Mouse (Mus musculus): ENCODE results near the gene Socs3.

DNA sequence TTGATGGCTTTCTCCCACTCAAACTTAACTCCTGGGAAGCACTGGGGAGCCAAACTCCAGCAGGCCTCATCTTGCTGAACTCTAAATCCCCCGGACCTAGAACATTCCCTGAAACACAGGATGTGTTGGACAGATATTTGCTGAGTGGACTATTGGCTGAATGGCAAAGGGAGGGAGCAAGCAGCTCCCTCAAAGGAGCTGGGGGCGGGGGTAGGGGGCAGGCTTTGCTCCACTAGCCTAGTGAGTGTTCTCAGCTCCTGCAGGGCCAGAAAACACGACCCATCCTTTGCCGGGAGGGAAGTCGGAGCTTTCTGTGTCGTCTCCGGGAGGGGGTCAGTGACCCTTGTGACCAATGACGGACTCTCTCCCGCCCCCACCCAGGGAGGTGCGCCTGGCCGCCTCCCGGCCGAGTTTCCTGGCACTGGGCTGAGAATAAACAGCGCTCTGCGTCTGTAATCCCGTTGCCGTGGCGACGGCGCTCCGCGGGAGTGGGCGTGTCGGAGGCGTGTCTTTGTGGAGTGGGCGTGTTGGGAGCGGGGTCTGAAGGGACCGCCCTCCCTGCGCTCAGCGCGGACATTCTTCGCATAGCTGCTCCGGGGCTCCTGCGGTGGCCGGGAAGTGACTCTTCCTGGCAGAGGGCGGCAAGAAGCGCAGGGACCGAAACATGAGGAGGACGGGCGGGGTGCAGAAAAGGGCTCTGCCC lies 6.6 kb downstream of the Socs3 start:
- TF ChIP-seq CTCF (IDR thresholded peaks at IDR 0.05; ENCODE audit: control insufficient read depth, insufficient read depth, insufficient replicate concordance, low read depth, low read length) (no peak), POLR2A (IDR thresholded peaks at IDR 0.05; ENCODE audit: control insufficient read depth, low read depth, low read length) (peak; percentile 94)
